Mouse (Mus musculus): ENCODE measurements around the gene Lgmn.

GRCm38 (mm10) chr12:102390042-102390441 lies 49.6 kb downstream of the Lgmn start:
- no peak for TF ChIP-seq SIN3A (IDR thresholded peaks at IDR 0.05; ENCODE audit: low read length)
- TF ChIP-seq EP300 (IDR thresholded peaks at IDR 0.05; ENCODE audit: low read length) = no peak
- TF ChIP-seq NRF1 (IDR thresholded peaks at IDR 0.05; ENCODE audit: low read depth, low read length) = no peak
- no peak for TF ChIP-seq MAZ (IDR thresholded peaks at IDR 0.05; ENCODE audit: low read depth, low read length)
- TF ChIP-seq ZKSCAN1 (IDR thresholded peaks at IDR 0.05; ENCODE audit: borderline replicate concordance, low read depth, low read length) = no peak
- no peak for TF ChIP-seq CTCF (conservative IDR thresholded peaks at IDR 0.05 in 1 of 2, IDR thresholded peaks at IDR 0.05 in 1 of 2; ENCODE audit: low read depth in 2 of 2, low read length in 2 of 2)
- no peak for TF ChIP-seq UBTF (IDR thresholded peaks at IDR 0.05; ENCODE audit: low read depth, low read length)
- TF ChIP-seq TCF12 (IDR thresholded peaks at IDR 0.05; ENCODE audit: low read depth, low read length) = no peak
- TF ChIP-seq E2F4 (IDR thresholded peaks at IDR 0.05; ENCODE audit: insufficient replicate concordance, low read depth, low read length) = no peak

Measured in CH12.LX (cell line).